Mouse (Mus musculus) embryonic stem cell, embryonic (primary cell): ENCODE data around the gene Zfp518b.

Source experiments
- CTCF ChIA-PET, 4 experiments: fragments of 300-600 bp in 2 of 4; fragments of 350-600 bp in 2 of 4; sonication (Branson Sonifier 250); formaldehyde crosslinking; loops; one replicate each; lab custom pipeline; 2022; ENCODE audit warnings: inconsistent platforms in 2 of 4; lab: Charles Lee
- POLR2A ChIA-PET, 4 experiments: fragments of 300-600 bp in 2 of 4; fragments of 350-600 bp in 2 of 4; sonication (Branson Sonifier 250); formaldehyde crosslinking; loops; one replicate each; lab custom pipeline; 2022; ENCODE audit warnings: antibody characterized with exemption in 4 of 4, inconsistent platforms in 1 of 4; lab: Charles Lee

Gene Zfp518b

GRCm38 (mm10) chr5:38653101-38653500 is 31.5 kb downstream of the Zfp518b start:
- POLR2A ChIA-PET = interaction anchor here in 1 of 4 experiments (1.0 to 2.4 kb wide), 4 partner anchors 11 to 72 kb away, joined by 3 to 15 read pairs (median 4); no protein-coding TSS in a partner anchor
- CTCF ChIA-PET = no interaction called here

GRCm38 (mm10) chr5:38651455-38651854 is 33.2 kb downstream of the Zfp518b start:
- ChIA-PET CTCF (interaction anchor here in 2 of 4 experiments (0.6 to 1.0 kb wide), 2 partner anchors 19 kb away, joined by 5 read pairs; no protein-coding TSS in a partner anchor), POLR2A (interaction anchor here in 1 of 4 experiments (0.9 to 2.4 kb wide), 6 partner anchors 10 to 46 kb away, joined by 3 to 15 read pairs (median 4); partner anchors contain the start of gene Zfp518b)

GRCm38 (mm10) chr5:38641526-38641925 is 43.1 kb downstream of the Zfp518b start:
- ChIA-PET POLR2A (interaction anchor here in 3 of 4 experiments (0.6 to 0.7 kb wide), 4 partner anchors 8 to 54 kb away, joined by 3 read pairs; no protein-coding TSS in a partner anchor), CTCF (interaction anchor here in 3 of 4 experiments (0.5 to 1.5 kb wide), 4 partner anchors 9 to 555 kb away, joined by 3 to 5 read pairs (median 4); no protein-coding TSS in a partner anchor)

- CTCF ChIA-PET = interaction anchor here in 2 of 4 experiments (1.7 to 1.8 kb wide), 2 partner anchors 15 to 119 kb away, joined by 4 to 5 read pairs; no protein-coding TSS in a partner anchor
- POLR2A ChIA-PET = interaction anchor here in 1 of 4 experiments (0.7 to 1.6 kb wide), 2 partner anchors 14 to 17 kb away, joined by 4 read pairs; no protein-coding TSS in a partner anchor
Observed at GRCm38 (mm10) chr5:38636301-38636749, 48.3 kb downstream of the Zfp518b start.

GRCm38 (mm10) chr5:38635696-38636095 is 48.9 kb downstream of the Zfp518b start:
- POLR2A ChIA-PET = interaction anchor here in 2 of 4 experiments (0.9 to 1.9 kb wide), 4 partner anchors 15 to 61 kb away, joined by 4 to 6 read pairs (median 4); no protein-coding TSS in a partner anchor
- CTCF ChIA-PET = interaction anchor here in 3 of 4 experiments (1.1 to 1.8 kb wide), 5 partner anchors 15 to 327 kb away, joined by 3 to 10 read pairs (median 4); no protein-coding TSS in a partner anchor

GRCm38 (mm10) chr5:38634321-38635164 is 50.1 kb downstream of the Zfp518b start:
- CTCF ChIA-PET = interaction anchor here (0.5 to 3.7 kb wide), 11 partner anchors 13 to 327 kb away, joined by 3 to 44 read pairs (median 4); no protein-coding TSS in a partner anchor
- POLR2A ChIA-PET = interaction anchor here in 2 of 4 experiments (0.9 to 1.9 kb wide), 6 partner anchors 27 to 81 kb away, joined by 3 to 6 read pairs (median 4); no protein-coding TSS in a partner anchor

- CTCF ChIA-PET = interaction anchor here (0.5 to 3.7 kb wide), 95 partner anchors 8 to 1451 kb away, joined by 3 to 47 read pairs (median 4); partner anchors contain the start of gene Tmem128 (in 1 of the 4)
Observed at GRCm38 (mm10) chr5:38632463-38633449, 51.9 kb downstream of the Zfp518b start.

GRCm38 (mm10) chr5:38628023-38628422 is 56.6 kb downstream of the Zfp518b start:
- CTCF ChIA-PET = interaction anchor here in 1 of 4 experiments (0.5 kb wide), 1 partner anchor 820 kb away, joined by 4 read pairs; no protein-coding TSS in a partner anchor

More at GRCm38 (mm10) chr5:38632463-38633449, 51.9 kb downstream of the Zfp518b start:
- POLR2A ChIA-PET = interaction anchor here (0.5 to 2.3 kb wide), 24 partner anchors 9 to 325 kb away, joined by 3 to 12 read pairs (median 3); partner anchors contain the start of gene Slc2a9 (in 1 of the 4)

GRCm38 (mm10) chr5:38626883-38627282 is 57.7 kb downstream of the Zfp518b start:
- ChIA-PET POLR2A (interaction anchor here in 2 of 4 experiments (0.6 to 1.8 kb wide), 4 partner anchors 15 to 1301 kb away, joined by 3 to 6 read pairs (median 3); no protein-coding TSS in a partner anchor), CTCF (interaction anchor here in 2 of 4 experiments (0.6 to 1.2 kb wide), 2 partner anchors 46 to 157 kb away, joined by 3 to 4 read pairs; no protein-coding TSS in a partner anchor)

More at GRCm38 (mm10) chr5:38628023-38628422, 56.6 kb downstream of the Zfp518b start:
- POLR2A ChIA-PET = no interaction called here

GRCm38 (mm10) chr5:38620783-38621182 is 63.8 kb downstream of the Zfp518b start:
- ChIA-PET CTCF (interaction anchor here (0.6 to 2.3 kb wide), 33 partner anchors 9 to 337 kb away, joined by 3 to 34 read pairs (median 5); no protein-coding TSS in a partner anchor), POLR2A (interaction anchor here in 3 of 4 experiments (0.6 to 1.1 kb wide), 10 partner anchors 11 to 98 kb away, joined by 3 to 5 read pairs (median 3); no protein-coding TSS in a partner anchor)

- POLR2A ChIA-PET = interaction anchor here in 1 of 4 experiments (0.6 to 1.6 kb wide), 2 partner anchors 9 to 18 kb away, joined by 4 to 7 read pairs; no protein-coding TSS in a partner anchor
- CTCF ChIA-PET = interaction anchor here (0.6 to 2.0 kb wide), 7 partner anchors 13 to 250 kb away, joined by 3 to 7 read pairs (median 6); no protein-coding TSS in a partner anchor
Observed at GRCm38 (mm10) chr5:38618908-38619307, 65.7 kb downstream of the Zfp518b start.
